Mouse (Mus musculus): ENCODE data around the gene Lpar4.

GRCm38 (mm10) chrX:106872315-106872714 is 48.1 kb upstream of the Lpar4 start:
- no peak for TF ChIP-seq USF1 (IDR thresholded peaks at IDR 0.05; ENCODE audit: low read depth, low read length)
- TF ChIP-seq CTCF (IDR thresholded peaks at IDR 0.05 in 2 of 3, conservative IDR thresholded peaks at IDR 0.05 in 1 of 3; ENCODE audit: control insufficient read depth in 1 of 3, insufficient read depth in 1 of 3, low read depth in 2 of 3, low read length in 3 of 3, poor library complexity in 1 of 3, severe bottlenecking in 1 of 3), result no peak
- TF ChIP-seq MYC (IDR thresholded peaks at IDR 0.05; ENCODE audit: low read depth, low read length), result no peak
- TF ChIP-seq POLR2A (IDR thresholded peaks at IDR 0.05; ENCODE audit: control insufficient read depth in 1 of 2, insufficient read depth in 1 of 2, low read depth in 1 of 2, low read length in 2 of 2, poor library complexity in 1 of 2), result no peak
- no peak for TF ChIP-seq HCFC1 (IDR thresholded peaks at IDR 0.05; ENCODE audit: low read depth, low read length)
- no peak for TF ChIP-seq TAL1 (IDR thresholded peaks at IDR 0.05; ENCODE audit: low read length)
- no peak for TF ChIP-seq EP300 (IDR thresholded peaks at IDR 0.05; ENCODE audit: low read depth in 1 of 2, low read length in 2 of 2)
- TF ChIP-seq SMC3 (IDR thresholded peaks at IDR 0.05; ENCODE audit: low read depth, low read length), result no peak

Data from MEL (cell line).